Mouse (Mus musculus): ENCODE results near the gene Zic1.

Gene Zic1

GRCm38 (mm10) chr9:91365664-91366063 is at the start of gene Zic1:
Gene Zic1 (minus strand): TSS chr9:91365810.
- DNase-seq = no peak

GRCm38 (mm10) chr9:91414007-91414661 is 48.5 kb upstream of the Zic1 start:
- DNase-seq = no peak

GRCm38 (mm10) chr9:91409771-91410170 is 44.2 kb upstream of the Zic1 start:
- no peak for DNase-seq

GRCm38 (mm10) chr9:91406258-91406763 is 40.7 kb upstream of the Zic1 start:
- no peak for DNase-seq

GRCm38 (mm10) chr9:91405753-91406178 is 40.2 kb upstream of the Zic1 start:
- no peak for DNase-seq

- no peak for DNase-seq
Measured at GRCm38 (mm10) chr9:91404905-91405752, 39.5 kb upstream of the Zic1 start.

GRCm38 (mm10) chr9:91404229-91404628 is 38.6 kb upstream of the Zic1 start:
- no peak for DNase-seq

GRCm38 (mm10) chr9:91401471-91401870 is 35.9 kb upstream of the Zic1 start:
- DNase-seq = no peak

GRCm38 (mm10) chr9:91400482-91401093 is 35.0 kb upstream of the Zic1 start:
- DNase-seq = no peak

- no peak for DNase-seq
Measured at GRCm38 (mm10) chr9:91399976-91400375, 34.4 kb upstream of the Zic1 start.

- no peak for DNase-seq
Measured at GRCm38 (mm10) chr9:91395066-91395772, 29.6 kb upstream of the Zic1 start.

- no peak for DNase-seq
Measured at GRCm38 (mm10) chr9:91394211-91394646, 28.6 kb upstream of the Zic1 start.

- DNase-seq = no peak
Measured at GRCm38 (mm10) chr9:91393376-91394068, 27.9 kb upstream of the Zic1 start.

GRCm38 (mm10) chr9:91388173-91388572 is 22.6 kb upstream of the Zic1 start:
- no peak for DNase-seq

- no peak for DNase-seq
Measured at GRCm38 (mm10) chr9:91387740-91388080, 22.1 kb upstream of the Zic1 start.

GRCm38 (mm10) chr9:91386891-91387739 is 21.5 kb upstream of the Zic1 start:
- no peak for DNase-seq

- DNase-seq = no peak
Measured at GRCm38 (mm10) chr9:91386502-91386890, 20.9 kb upstream of the Zic1 start.

GRCm38 (mm10) chr9:91385561-91386430 is 20.2 kb upstream of the Zic1 start:
- no peak for DNase-seq

- no peak for DNase-seq
Measured at GRCm38 (mm10) chr9:91384693-91385560, 19.3 kb upstream of the Zic1 start.
